Mouse (Mus musculus) heart, embryonic 12.5 days (tissue): ENCODE measurements at regions not wholly inside any gene's neighbourhood (a gene's known extent, or its start where the extent isn't known, plus 50 kb on each side); places are given as distances from the start of the nearest gene placed in this dataset.

Experiments used
- ATAC-seq: fragments of 200-750 bp; cut with Nextera tagmentation; 2 replicates; pipeline ENCODE4 v1.8.0; 2017; ENCODE audit warnings: moderate TSS enrichment, moderate library complexity; ENCODE audit not compliant: insufficient number of reproducible peaks, low FRiP score
- H3K27ac ChIP-seq: fragments of 300-500 bp; sonication (generic); 2 replicates; pipeline ENCODE4 v1.5.1; 2016; ENCODE audit warnings: mild to moderate bottlenecking, moderate library complexity; ENCODE audit not compliant: poor library complexity, severe bottlenecking
- H3K27me3 ChIP-seq: fragments of 300-500 bp; sonication (generic); replicated peaks from 2 replicates; pipeline ENCODE4 v1.6.1; 2016; ENCODE audit warnings: mild to moderate bottlenecking, moderate library complexity
- H3K36me3 ChIP-seq: fragments of 300-500 bp; sonication (generic); 2 replicates; pipeline ENCODE4 v1.6.1; 2016; ENCODE audit warnings: mild to moderate bottlenecking, moderate library complexity
- H3K4me1 ChIP-seq: fragments of 300-500 bp; sonication (generic); replicated peaks from 2 replicates; pipeline ENCODE4 v1.6.1; 2016; ENCODE audit warnings: mild to moderate bottlenecking
- H3K4me2 ChIP-seq: fragments of 300-500 bp; sonication (generic); 2 replicates; pipeline ENCODE4 v1.6.1; 2016; ENCODE audit warnings: mild to moderate bottlenecking, moderate library complexity
- H3K4me3 ChIP-seq: fragments of 300-500 bp; sonication (generic); 2 replicates; pipeline ENCODE4 v1.5.1; 2016; ENCODE audit warnings: mild to moderate bottlenecking
- H3K9ac ChIP-seq: fragments of 300-500 bp; sonication (generic); 2 replicates; pipeline ENCODE4 v1.6.1; 2016; ENCODE audit warnings: mild to moderate bottlenecking, moderate library complexity
- H3K9me3 ChIP-seq: fragments of 300-500 bp; sonication (generic); replicated peaks from 2 replicates; pipeline ENCODE4 v1.6.1; 2016; ENCODE audit warnings: mild to moderate bottlenecking, moderate library complexity
- WGBS: fragments of 180-500 bp; shearing (Covaris S2); methylation state at CpG from one replicate; pipeline ENCODE4 v1.1.7; 2016; 5-methylcytosine and 5-hydroxymethylcytosine counted together

- H3K27me3 ChIP-seq = no peaks in the 10 kb centered on the region
- H3K9ac ChIP-seq = no peak overlapping the region
- no peaks in the 10 kb centered on the region for H3K4me1 ChIP-seq
- no peak overlapping the region for H3K4me3 ChIP-seq
- H3K27ac ChIP-seq = no peak overlapping the region
- no peak overlapping the region for H3K4me2 ChIP-seq
- 84% methylated on average over 8 of the region's 8 CpGs for WGBS
- ATAC-seq = no peak
- no peaks in the 10 kb centered on the region for H3K9me3 ChIP-seq
- no peaks in the 10 kb centered on the region for H3K36me3 ChIP-seq
These were observed 750.7 kb downstream of the Inhba start for GRCm38 (mm10) chr13:16762326-16762725.

- H3K9me3 ChIP-seq = no peaks in the 10 kb centered on the region
- H3K4me1 ChIP-seq = no peaks in the 10 kb centered on the region
- H3K9ac ChIP-seq = no peak overlapping the region
- no peak overlapping the region for H3K4me3 ChIP-seq
- no peak for ATAC-seq
- H3K27ac ChIP-seq = no peak overlapping the region
- no peak overlapping the region for H3K4me2 ChIP-seq
- 68% methylated on average over 8 of the region's 8 CpGs for WGBS
- H3K36me3 ChIP-seq = no peaks in the 10 kb centered on the region
- H3K27me3 ChIP-seq = no peaks in the 10 kb centered on the region
These were observed 751.3 kb downstream of the Inhba start for GRCm38 (mm10) chr13:16762727-16763512.

DNA sequence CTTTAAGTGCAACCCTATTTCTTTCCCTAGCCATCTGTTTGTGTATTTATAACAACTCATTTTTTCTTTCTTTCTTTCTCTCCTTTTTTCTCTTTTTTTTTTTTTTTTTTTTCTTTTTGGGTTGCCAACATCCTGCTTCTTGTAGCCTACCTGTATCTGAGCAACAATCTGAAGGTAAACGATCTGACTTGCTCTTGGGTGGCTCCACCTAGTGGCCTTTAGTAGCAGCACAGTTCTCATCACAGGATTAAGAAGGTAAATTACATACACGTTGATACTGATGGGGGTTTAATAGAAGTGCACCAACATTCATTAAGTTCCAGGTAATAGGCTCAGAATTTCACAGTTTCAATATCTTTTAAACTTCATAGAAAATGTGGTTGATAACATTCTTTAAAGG, 752.1 kb downstream of the Inhba start:
- no peaks in the 10 kb centered on the region for H3K27me3 ChIP-seq
- H3K4me2 ChIP-seq = no peak overlapping the region
- H3K4me3 ChIP-seq = no peak overlapping the region
- H3K27ac ChIP-seq = no peak overlapping the region
- ATAC-seq = no peak
- no peaks in the 10 kb centered on the region for H3K9me3 ChIP-seq
- H3K36me3 ChIP-seq = no peaks in the 10 kb centered on the region
- H3K4me1 ChIP-seq = no peaks in the 10 kb centered on the region
- no peak overlapping the region for H3K9ac ChIP-seq
- WGBS = 5% methylated on average over 2 of the region's 2 CpGs

- Histone ChIP-seq H3K27ac (no peak overlapping the region), H3K27me3 (no peaks in the 10 kb centered on the region), H3K4me3 (no peak overlapping the region), H3K4me2 (no peak overlapping the region), H3K4me1 (peaks cover 6% of the 10 kb centered on the region), H3K36me3 (no peaks in the 10 kb centered on the region), H3K9me3 (no peaks in the 10 kb centered on the region), H3K9ac (no peak overlapping the region)
- WGBS = 65% methylated on average over 2 of the region's 2 CpGs
- no peak for ATAC-seq
These were observed 757.8 kb downstream of the Inhba start for GRCm38 (mm10) chr13:16769409-16769808.

DNA sequence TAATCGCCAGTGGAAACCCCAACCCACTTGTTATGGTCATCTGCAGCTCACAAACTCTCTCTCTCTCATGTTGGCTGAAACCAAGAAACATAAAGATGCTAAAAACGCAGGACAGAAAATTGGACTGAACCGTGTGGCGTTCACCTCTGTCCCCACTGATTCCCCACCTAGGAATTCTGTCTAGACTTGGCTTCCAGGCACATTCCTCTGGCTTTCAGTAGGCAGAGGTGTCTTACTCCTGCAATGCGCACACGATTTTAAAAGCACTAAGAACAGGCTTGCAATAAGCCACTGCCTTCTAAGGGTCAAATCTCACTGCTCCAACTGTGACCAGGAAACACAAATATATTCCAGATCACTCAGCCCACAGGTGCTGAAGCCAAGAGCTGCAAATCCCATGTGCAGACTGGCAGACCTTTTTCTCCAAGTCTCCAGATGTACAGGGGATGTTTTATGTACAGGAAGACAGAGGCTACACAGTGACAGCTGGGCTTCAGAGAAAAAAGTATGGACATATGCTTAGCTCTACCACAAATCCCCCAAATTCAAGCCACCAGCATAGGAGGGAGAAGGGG, 758.3 kb downstream of the Inhba start:
- no peaks in the 10 kb centered on the region for H3K36me3 ChIP-seq

GRCm38 (mm10) chr13:16771845-16772244, 760.2 kb downstream of the Inhba start:
- peaks cover 6% of the 10 kb centered on the region for H3K4me1 ChIP-seq
- no peak overlapping the region for H3K4me2 ChIP-seq
- WGBS = 79% methylated on average over 4 of the region's 4 CpGs
- H3K9ac ChIP-seq = no peak overlapping the region
- H3K4me3 ChIP-seq = no peak overlapping the region
- H3K27me3 ChIP-seq = no peaks in the 10 kb centered on the region
- H3K27ac ChIP-seq = no peak overlapping the region
- H3K9me3 ChIP-seq = no peaks in the 10 kb centered on the region
- no peak for ATAC-seq
- no peaks in the 10 kb centered on the region for H3K36me3 ChIP-seq

More for the DNA sequence above, 758.3 kb downstream of the Inhba start:
- H3K27ac ChIP-seq = no peak overlapping the region
- no peak overlapping the region for H3K4me3 ChIP-seq
- H3K9me3 ChIP-seq = no peaks in the 10 kb centered on the region
- H3K4me2 ChIP-seq = no peak overlapping the region
- no peak overlapping the region for H3K9ac ChIP-seq
- 66% methylated on average over 6 of the region's 6 CpGs for WGBS
- no peak for ATAC-seq
- H3K27me3 ChIP-seq = no peaks in the 10 kb centered on the region
- peaks cover 6% of the 10 kb centered on the region for H3K4me1 ChIP-seq

GRCm38 (mm10) chr13:16805560-16805959, 793.9 kb downstream of the Inhba start:
- no peak for ATAC-seq
- Histone ChIP-seq H3K9me3 (no peaks in the 10 kb centered on the region), H3K36me3 (no peaks in the 10 kb centered on the region), H3K4me3 (no peak overlapping the region), H3K4me2 (no peak overlapping the region), H3K27ac (no peak overlapping the region), H3K4me1 (no peaks in the 10 kb centered on the region), H3K27me3 (no peaks in the 10 kb centered on the region), H3K9ac (no peak overlapping the region)
- WGBS = 51% methylated on average over 3 of the region's 3 CpGs
